Mouse (Mus musculus) right cerebral cortex, postnatal 36 days (tissue): ENCODE measurements at regions not wholly inside any gene's neighbourhood (a gene's known extent, or its start where the extent isn't known, plus 50 kb on each side); places are given as distances from the start of the nearest gene placed in this dataset.
A peak's percentile ranks its signal among the peaks of the same experiment; 100 is the strongest.

Experiments used
- DNase-seq, 2 experiments: peaks; one replicate each; pipeline ENCODE4 v3.0.0; 2022; ENCODE audit warnings: low spot score in 2 of 2, mixed read lengths in 1 of 2

DNA sequence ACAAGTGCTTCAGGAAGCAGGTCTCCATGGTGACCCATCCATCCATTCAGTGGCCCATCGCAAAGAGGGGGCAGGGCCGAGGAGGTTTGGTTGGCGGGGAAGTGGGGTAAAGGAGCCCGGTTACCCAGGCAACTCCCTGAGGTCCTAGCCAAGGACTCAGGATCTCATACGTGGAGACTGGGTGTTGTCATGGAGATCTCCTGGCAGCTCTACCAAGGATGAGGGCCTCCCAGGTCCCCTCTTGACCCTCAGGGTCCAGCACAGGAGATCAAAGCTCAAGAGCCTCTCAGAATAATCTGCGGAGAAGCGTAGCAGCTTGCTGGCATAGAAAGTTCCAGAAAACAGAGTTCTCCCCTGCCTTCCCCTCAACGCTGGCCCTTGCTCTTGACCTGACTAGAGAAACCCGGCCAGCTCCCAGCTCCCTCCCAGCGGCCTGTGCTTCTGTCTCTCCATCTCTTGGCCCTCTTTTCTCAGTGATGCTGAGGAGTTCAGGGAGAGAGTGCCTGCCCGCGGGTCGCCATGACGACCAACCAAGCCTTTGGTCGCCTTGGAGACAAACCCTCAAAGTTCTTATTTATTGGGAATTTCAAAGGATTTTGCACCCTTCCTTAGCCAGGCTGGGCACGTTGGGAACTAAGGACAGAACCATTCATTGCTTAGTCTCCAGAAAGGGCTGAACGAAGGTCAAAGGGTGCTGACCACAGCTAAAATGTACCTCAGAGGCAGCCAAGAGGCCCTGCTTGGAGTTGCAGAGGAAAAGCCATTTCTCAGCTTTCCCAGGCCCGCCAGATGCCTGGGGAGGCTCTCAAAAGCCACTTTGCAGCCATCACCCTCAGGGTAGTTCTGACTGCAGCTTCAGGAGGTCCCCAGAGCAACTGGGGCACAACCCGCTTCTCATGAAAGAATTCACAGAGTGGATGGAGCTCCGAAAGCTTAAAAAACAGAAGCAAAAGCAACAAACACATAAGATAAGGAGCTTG is 60.0 kb downstream of the Ubiad1 start:
- DNase-seq: peak; percentile 79 to 83

DNA sequence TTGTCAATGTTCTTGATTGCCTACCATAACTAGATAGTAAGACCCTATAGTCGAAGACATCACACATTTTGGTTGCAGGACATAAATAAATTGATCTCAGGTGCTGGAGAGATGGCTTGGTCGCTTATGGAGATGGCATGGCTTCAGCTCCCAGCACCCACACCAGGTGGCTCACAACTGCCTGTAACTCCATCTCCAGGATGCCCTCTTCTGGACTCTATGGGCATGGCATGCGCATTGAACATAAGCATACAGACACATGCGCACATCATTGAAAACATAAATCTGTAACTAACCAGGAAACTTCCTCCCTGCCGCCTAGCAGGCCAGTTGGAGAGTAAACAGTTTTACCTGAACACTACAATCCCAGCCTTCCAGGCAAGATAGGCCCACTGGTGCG is 64.0 kb downstream of the Ubiad1 start:
- DNase-seq: no peak

GRCm38 (mm10) chr4:148378491-148378890 is 66.1 kb downstream of the Ubiad1 start:
- DNase-seq: no peak

- no peak for DNase-seq
Measured at GRCm38 (mm10) chr4:148377368-148377767, 67.2 kb downstream of the Ubiad1 start.

DNA sequence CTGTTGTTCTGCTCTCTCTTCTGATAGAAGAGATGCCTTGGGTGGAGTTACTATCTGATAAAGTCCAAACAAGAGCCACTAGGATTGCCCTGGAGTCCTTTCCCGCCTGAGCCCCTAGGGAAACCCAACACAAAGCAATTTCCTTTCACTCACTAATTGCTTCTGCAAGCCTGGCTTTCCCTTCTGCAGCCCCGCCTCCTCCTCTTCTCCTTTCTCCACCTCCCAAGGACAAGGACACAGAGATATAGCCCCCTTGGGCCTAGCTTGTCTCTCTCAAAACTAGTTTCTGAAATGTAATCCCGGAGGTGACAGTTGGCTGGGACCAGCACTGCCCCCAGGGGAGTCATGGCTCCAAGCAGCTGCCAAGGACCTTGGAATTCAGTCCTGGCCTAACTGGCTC is 68.1 kb downstream of the Ubiad1 start:
- no peak for DNase-seq

- no peak for DNase-seq
Measured at GRCm38 (mm10) chr4:148371489-148371888, 73.1 kb downstream of the Ubiad1 start.

DNA sequence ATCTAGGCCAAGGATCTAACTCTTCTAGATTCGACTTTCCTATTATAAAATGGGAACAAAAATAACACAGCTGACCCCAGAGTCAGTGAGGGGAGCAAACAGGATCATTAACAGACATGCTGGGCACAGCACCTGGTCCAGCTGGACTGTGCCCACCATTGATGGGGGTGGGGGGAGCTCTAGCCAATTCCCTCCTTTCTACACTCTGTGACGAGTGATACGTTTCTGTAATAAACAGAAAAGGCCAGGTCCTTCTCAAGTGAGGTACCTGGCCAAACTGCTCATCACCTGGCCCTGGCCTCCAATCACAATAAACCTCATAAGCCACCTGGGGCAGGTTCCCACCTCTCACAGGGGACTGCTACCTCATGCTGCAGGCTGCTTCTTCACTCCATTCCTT is 76.9 kb downstream of the Ubiad1 start:
- DNase-seq: no peak

DNA sequence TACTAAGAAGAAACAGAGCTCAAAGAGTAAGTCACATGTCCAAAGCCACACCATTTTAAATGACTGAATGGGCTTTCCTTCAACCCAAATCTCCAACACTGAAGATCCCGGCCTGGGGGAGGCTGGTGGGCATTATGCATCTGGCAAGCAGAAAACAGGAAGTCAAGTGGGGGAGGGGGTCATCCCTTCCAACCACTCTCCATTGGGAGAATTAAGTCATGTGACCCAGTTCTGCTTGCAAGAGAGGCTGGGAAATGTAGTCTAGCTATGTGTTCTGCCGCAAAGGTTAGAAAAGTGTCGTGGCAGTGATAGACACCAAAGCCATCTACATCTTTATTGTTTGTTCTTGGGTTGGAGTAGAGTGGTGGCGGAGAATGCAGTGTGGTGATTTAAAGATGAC is 78.0 kb upstream of the Disp3 start:
- no peak for DNase-seq

- no peak for DNase-seq
Measured at GRCm38 (mm10) chr4:148363366-148364121, 75.8 kb upstream of the Disp3 start.

DNA sequence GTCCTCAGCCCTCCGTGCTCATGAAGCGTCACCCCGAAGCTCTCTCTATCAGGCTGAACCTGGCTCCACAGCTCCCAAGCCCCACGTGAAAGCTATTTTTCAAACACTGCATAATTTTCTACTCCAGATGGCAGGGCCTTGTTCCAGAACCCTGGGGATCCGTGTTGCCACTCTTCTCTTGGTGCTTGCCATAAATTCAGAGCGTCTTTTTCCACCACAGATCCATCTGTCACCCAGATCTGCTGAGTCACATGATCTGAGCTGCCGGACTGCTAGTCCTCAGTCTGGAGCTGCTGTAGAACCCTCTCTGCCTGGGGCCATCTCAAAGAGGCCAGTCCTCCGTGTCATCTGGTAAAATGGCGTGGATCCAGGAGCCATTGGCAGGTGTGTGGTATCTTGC is 73.2 kb upstream of the Disp3 start:
- DNase-seq: peak; percentile 69 to 83

GRCm38 (mm10) chr4:148358336-148358735 is 70.6 kb upstream of the Disp3 start:
- no peak for DNase-seq

- DNase-seq: no peak
Measured at GRCm38 (mm10) chr4:148357221-148357621, 69.5 kb upstream of the Disp3 start.

DNA sequence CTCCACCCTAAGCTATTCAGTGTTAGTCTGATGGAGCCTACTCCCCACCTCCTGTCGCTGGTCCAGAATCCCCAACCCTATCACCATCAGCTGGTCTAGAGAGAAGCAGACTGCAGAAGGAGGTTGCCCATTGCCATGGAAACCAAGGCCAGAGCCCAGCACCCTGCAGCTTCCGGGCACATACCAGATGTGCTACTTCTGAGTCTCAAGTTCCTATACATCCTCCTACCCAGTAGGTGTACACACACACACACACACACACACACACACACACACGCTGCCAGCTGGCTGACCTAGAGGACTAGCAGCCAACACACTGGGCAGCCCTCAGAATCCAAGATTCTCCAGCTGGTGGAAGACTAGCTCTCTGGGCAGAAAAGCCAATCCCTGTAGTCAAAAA is 68.9 kb upstream of the Disp3 start:
- DNase-seq: no peak

GRCm38 (mm10) chr4:148353969-148354368 is 66.2 kb upstream of the Disp3 start:
- no peak for DNase-seq

- DNase-seq: no peak
Measured at GRCm38 (mm10) chr4:148352690-148353089, 64.9 kb upstream of the Disp3 start.

- no peak for DNase-seq
Measured at GRCm38 (mm10) chr4:148341531-148342157, 53.9 kb upstream of the Disp3 start.

DNA sequence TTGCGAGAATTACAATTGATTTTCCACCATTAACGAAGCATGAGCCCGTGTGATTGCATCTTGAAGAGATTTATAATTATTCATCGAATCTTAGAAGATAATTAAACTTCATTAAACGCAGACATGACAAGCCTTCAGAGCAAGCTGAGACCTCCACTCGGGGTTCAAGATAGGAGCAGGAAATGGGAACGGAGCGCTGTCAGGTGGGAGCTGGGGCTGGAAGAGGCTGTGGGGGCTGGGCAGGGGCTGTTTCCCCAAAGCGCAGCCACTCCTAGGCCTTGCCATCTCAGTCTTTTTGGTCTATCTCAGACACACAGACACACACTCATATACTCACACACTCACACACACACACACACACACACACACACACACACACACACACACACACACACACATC is 52.6 kb upstream of the Disp3 start:
- no peak for DNase-seq

- no peak for DNase-seq
Measured at GRCm38 (mm10) chr4:148337890-148338880, 50.4 kb upstream of the Disp3 start.
